Mouse (Mus musculus) heart, embryonic 11.5 days (tissue): ENCODE measurements around the gene Iqgap1. TPM values are rescaled to one million over a fixed set of nuclear protein-coding genes. Genes with fewer than 3 reads are reported as not detected.

Experiments
- polyA plus RNA-seq: library from polyadenylated mRNA; unstranded; fragments of >200 nt; fragmentation: Nextera tagmentation; extraction: Ambion mirVana; gene quantifications from 2 replicates; pipeline ENCODE4 v1.2.1, GENCODE M21; 2014

Gene Iqgap1
- polyA plus RNA-seq, 1 experiment from 2014 or later = 33.5 TPM

Other genes with a start within 250 kb of the Iqgap1 start
- gene Crtc3, start 137.1 kb downstream of the Iqgap1 start, polyA plus RNA-seq = 13.4 and 14.2 TPM in 2 replicates
- gene Zscan2, start 34.9 kb upstream of the Iqgap1 start, polyA plus RNA-seq = 1.8 and 2.3 TPM in 2 replicates
- 21.6 and 24.2 TPM in 2 replicates for gene Wdr73, start 75.3 kb upstream of the Iqgap1 start, polyA plus RNA-seq
- gene Nmb, start 79.1 kb upstream of the Iqgap1 start, polyA plus RNA-seq = 4.7 and 4.9 TPM in 2 replicates
- gene Sec11a, start 121.8 kb upstream of the Iqgap1 start, polyA plus RNA-seq = 135 and 186 TPM in 2 replicates
- gene Zfp592, start 167.7 kb upstream of the Iqgap1 start, polyA plus RNA-seq = 12.4 and 13.4 TPM in 2 replicates
- gene Alpk3, start 231.6 kb upstream of the Iqgap1 start, polyA plus RNA-seq = 22.8 and 24.2 TPM in 2 replicates